In genomic region chr7:100873197-100873596, GRCm38 (mm10) we compare ENCODE assay signal across 33 mouse cellular contexts. TPM values are rescaled to one million over a fixed set of nuclear protein-coding genes. Genes with fewer than 3 reads are reported as not detected.
"Had no signal": no experiment of that assay in that cellular context is flagged by ENCODE, and none has a peak within 500 bp of the region (broad histone marks: within the 10 kb centered on the region; RNA-seq: fewer than 3 reads in every experiment).

No protein-coding gene starts in this region.

- DNase-seq: left cerebral cortex, postnatal 4 days; liver; liver, embryonic 13.5 days; liver, postnatal 0 days; lung, adult 18-20 months; lung, adult 2 months; lung, embryonic 14.5 days; lung, postnatal 10 days; lung, postnatal 14 days; lung, postnatal 36 days; lung, postnatal 4 days; midbrain, embryonic 14.5 days had no signal

- H3K4me3 ChIP-seq: limb, embryonic 10.5 days; limb, embryonic 12.5 days; limb, embryonic 13.5 days; limb, embryonic 15.5 days; liver, embryonic 12.5 days; liver, embryonic 13.5 days; liver, embryonic 15.5 days; lung, embryonic 15.5 days; megakaryocyte, embryonic 14.5 days; midbrain, embryonic 10.5 days; midbrain, embryonic 12.5 days; midbrain, embryonic 13.5 days; midbrain, embryonic 15.5 days; myocyte; neural tube, embryonic 12.5 days had no signal

- H3K4me1 ChIP-seq: limb, embryonic 12.5 days; midbrain, embryonic 10.5 days; midbrain, embryonic 12.5 days; midbrain, embryonic 13.5 days; midbrain, embryonic 15.5 days; neural tube, embryonic 12.5 days had no signal

- H3K4me2 ChIP-seq: limb, embryonic 12.5 days; limb, embryonic 13.5 days; limb, embryonic 15.5 days; liver, embryonic 11.5 days; liver, embryonic 12.5 days; liver, embryonic 13.5 days; liver, embryonic 15.5 days; lung, embryonic 14.5 days; lung, embryonic 15.5 days; midbrain, embryonic 11.5 days; midbrain, embryonic 12.5 days; midbrain, embryonic 13.5 days; midbrain, embryonic 15.5 days; neural tube, embryonic 12.5 days had no signal

- ATAC-seq: liver, embryonic 12.5 days; liver, postnatal 0 days; lung, postnatal 0 days; midbrain, embryonic 13.5 days; midbrain, embryonic 15.5 days; midbrain, embryonic 16.5 days had no signal

- H3K9ac ChIP-seq: limb, embryonic 12.5 days; limb, embryonic 13.5 days; limb, embryonic 15.5 days; liver, embryonic 12.5 days; liver, embryonic 13.5 days; liver, embryonic 14.5 days; liver, embryonic 15.5 days; liver, postnatal 0 days; lung, embryonic 14.5 days; lung, embryonic 15.5 days; midbrain, embryonic 12.5 days; midbrain, embryonic 13.5 days; midbrain, embryonic 15.5 days; neural tube, embryonic 12.5 days had no signal

- H3K9me3 ChIP-seq: limb, embryonic 10.5 days; limb, embryonic 12.5 days; limb, embryonic 13.5 days; limb, embryonic 15.5 days; liver, embryonic 12.5 days; liver, embryonic 13.5 days; liver, embryonic 15.5 days; lung, embryonic 15.5 days; megakaryocyte, embryonic 14.5 days; midbrain, embryonic 10.5 days; midbrain, embryonic 12.5 days; midbrain, embryonic 13.5 days; midbrain, embryonic 15.5 days; neural tube, embryonic 12.5 days had no signal

- H3K27me3 ChIP-seq: limb, embryonic 12.5 days; limb, embryonic 13.5 days; limb, embryonic 15.5 days; liver, embryonic 12.5 days; liver, embryonic 13.5 days; liver, embryonic 15.5 days; lung, embryonic 15.5 days; midbrain, embryonic 12.5 days; midbrain, embryonic 13.5 days; midbrain, embryonic 15.5 days; neural tube, embryonic 12.5 days had no signal

- H3K27ac ChIP-seq: limb, embryonic 10.5 days; limb, embryonic 12.5 days; limb, embryonic 13.5 days; limb, embryonic 15.5 days; liver, embryonic 12.5 days; liver, embryonic 14.5 days; liver, embryonic 15.5 days; lung, embryonic 15.5 days; macrophage; midbrain, embryonic 10.5 days; midbrain, embryonic 12.5 days; midbrain, embryonic 13.5 days; midbrain, embryonic 15.5 days; neural tube, embryonic 12.5 days had no signal

- H3K36me3 ChIP-seq: liver, embryonic 15.5 days had no signal

RNA-seq across cellular contexts. Expression of gene Arhgef17, which starts 58.7 kb away (rescaled TPM):
- total RNA-seq: megakaryocyte-erythroid progenitor cell, adult 5-6 weeks had no signal
